Comparison of ENCODE assay signal across 8 mouse cellular contexts in the genomic region with DNA sequence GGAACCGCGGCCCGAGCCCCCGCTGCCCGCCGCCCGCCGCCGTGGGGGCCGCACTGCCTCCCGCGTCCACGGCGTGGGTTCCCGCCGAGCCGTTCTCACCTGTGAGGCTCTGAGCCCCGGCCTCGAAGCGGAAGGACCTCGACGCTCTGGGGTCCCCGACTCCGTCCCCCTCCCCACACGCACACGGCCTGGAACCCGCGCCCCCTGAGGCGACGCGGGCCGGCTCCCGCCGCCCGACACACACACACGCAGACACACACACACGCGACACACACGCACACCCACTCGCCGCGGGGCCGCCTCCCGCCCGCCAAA. TPM values are rescaled to one million over a fixed set of nuclear protein-coding genes. Genes with fewer than 3 reads are reported as not detected.
DNase-seq lines count a peak whose midpoint lies in the region; ATAC-seq and TF ChIP-seq lines count a peak whose summit lies in the region.

No protein-coding gene starts in this region.

- H3K9ac ChIP-seq in kidney, embryonic 14.5 days (ENCODE audit: low read depth, low read length) = peak overlapping the region; percentile 99
- peak overlapping the region; percentile 97 for H3K9ac ChIP-seq in forebrain, postnatal 0 days
- peak overlapping the region; percentile 90 for H3K9ac ChIP-seq in midbrain, embryonic 11.5 days (ENCODE audit: low read length)

- peak; percentile 44 for ATAC-seq in kidney, embryonic 14.5 days (ENCODE audit: low FRiP score, low TSS enrichment)
- ATAC-seq in forebrain, postnatal 0 days = peak; percentile 42
- peak; percentile 47 for ATAC-seq in midbrain, embryonic 11.5 days (ENCODE audit: low FRiP score)

- peak overlapping the region; percentile 99 for H3K27ac ChIP-seq in kidney, embryonic 14.5 days (ENCODE audit: low read depth, low read length)
- peak overlapping the region; percentile 99 for H3K27ac ChIP-seq in forebrain, postnatal 0 days (ENCODE audit: low read depth, low read length)
- peak overlapping the region; percentile 98 for H3K27ac ChIP-seq in midbrain, embryonic 11.5 days (ENCODE audit: low read depth, low read length)

- peak overlapping the region; percentile 74 for H3K4me3 ChIP-seq in kidney, embryonic 14.5 days (ENCODE audit: low read length)
- H3K4me3 ChIP-seq in forebrain, postnatal 0 days (ENCODE audit: low read depth, low read length) = peak overlapping the region; percentile 93
- peak overlapping the region; percentile 77 for H3K4me3 ChIP-seq in midbrain, embryonic 11.5 days (ENCODE audit: low read depth, low read length)

- no peaks in the 10 kb centered on the region for H3K36me3 ChIP-seq in kidney, embryonic 14.5 days (ENCODE audit: control insufficient read depth, insufficient read depth, low read length)
- H3K36me3 ChIP-seq in forebrain, postnatal 0 days (ENCODE audit: insufficient read depth) = no peaks in the 10 kb centered on the region
- H3K36me3 ChIP-seq in midbrain, embryonic 11.5 days (ENCODE audit: control insufficient read depth, insufficient read depth, low read length) = no peaks in the 10 kb centered on the region

- no peak for DNase-seq in kidney, postnatal 14 days
- peak; percentile 41 for DNase-seq in NIH3T3 (ENCODE audit: low read depth)
- DNase-seq in forebrain, postnatal 0 days = no peak
- DNase-seq in midbrain, embryonic 11.5 days (ENCODE audit: low spot score, missing footprints) = no peak
- DNase-seq in embryo, embryonic 10 days (ENCODE audit: low spot score) = no peak
- DNase-seq in yolk sac, embryonic 10.5 days (ENCODE audit: low spot score) = no peak
- no peak for DNase-seq in cerebellum, adult 11-12 months

- no peak for TF ChIP-seq CTCF in forebrain, postnatal 0 days (IDR thresholded peaks at IDR 0.05; ENCODE audit: low read depth)

- no peaks in the 10 kb centered on the region for H3K9me3 ChIP-seq in kidney, embryonic 14.5 days (ENCODE audit: control insufficient read depth, low read length)
- H3K9me3 ChIP-seq in forebrain, postnatal 0 days (ENCODE audit: low read length) = no peaks in the 10 kb centered on the region
- H3K9me3 ChIP-seq in midbrain, embryonic 11.5 days (ENCODE audit: control insufficient read depth, low read length) = no peaks in the 10 kb centered on the region

- under 1% methylated on average over 33 of the region's 45 CpGs for WGBS in kidney, embryonic 14.5 days
- WGBS in forebrain, postnatal 0 days = under 1% methylated on average over 35 of the region's 45 CpGs
- WGBS in midbrain, embryonic 11.5 days = under 1% methylated on average over 45 of the region's 45 CpGs

- H3K4me1 ChIP-seq in kidney, embryonic 14.5 days (ENCODE audit: control insufficient read depth, insufficient read depth, low read length) = peaks cover 16% of the 10 kb centered on the region
- peaks cover 4% of the 10 kb centered on the region for H3K4me1 ChIP-seq in forebrain, postnatal 0 days (ENCODE audit: insufficient read depth)
- peaks cover 9% of the 10 kb centered on the region; the same call in 1 of the 2 replicates for H3K4me1 ChIP-seq in midbrain, embryonic 11.5 days (ENCODE audit: control insufficient read depth, insufficient read depth, low read length)

- H3K4me2 ChIP-seq in kidney, embryonic 14.5 days (replicated peaks; ENCODE audit: low read depth, low read length) = peak overlapping the region; percentile 76
- H3K4me2 ChIP-seq in forebrain, postnatal 0 days (ENCODE audit: low read depth) = peak overlapping the region; percentile 72
- H3K4me2 ChIP-seq in midbrain, embryonic 11.5 days = peak overlapping the region; percentile 85

- H3K27me3 ChIP-seq in kidney, embryonic 14.5 days (ENCODE audit: control insufficient read depth, insufficient read depth, low read length) = no peaks in the 10 kb centered on the region
- no peaks in the 10 kb centered on the region for H3K27me3 ChIP-seq in forebrain, postnatal 0 days (ENCODE audit: insufficient read depth, low read length)
- H3K27me3 ChIP-seq in midbrain, embryonic 11.5 days (ENCODE audit: control insufficient read depth, insufficient read depth, low read length) = no peaks in the 10 kb centered on the region

RNA-seq across cellular contexts. Expression of a gene that starts 2.8 kb away (rescaled TPM):
- polyA plus RNA-seq in kidney, embryonic 14.5 days (2014; fragmentation: Nextera tagmentation; extraction: Ambion mirVana) = 27.7 and 33.8 TPM in 2 replicates
- total RNA-seq in forebrain, postnatal 0 days (2014; rRNA removed) = 22.6 and 24.0 TPM in 2 replicates
- polyA plus RNA-seq in forebrain, postnatal 0 days (2015; fragmentation: Nextera tagmentation; extraction: Ambion mirVana) = 8.3 and 16.2 TPM in 2 replicates
- 9.1 and 10.6 TPM in 2 replicates for polyA plus RNA-seq in midbrain, embryonic 11.5 days (2014; fragmentation: Nextera tagmentation; extraction: Ambion mirVana)

RNA-seq across cellular contexts. Expression of a gene that starts 48.1 kb away (rescaled TPM):
- 29.7 and 32.6 TPM in 2 replicates for polyA plus RNA-seq in kidney, embryonic 14.5 days (2014; fragmentation: Nextera tagmentation; extraction: Ambion mirVana)
- 14.8 and 21.8 TPM in 2 replicates for total RNA-seq in forebrain, postnatal 0 days (2014; rRNA removed)
- polyA plus RNA-seq in forebrain, postnatal 0 days (2015; fragmentation: Nextera tagmentation; extraction: Ambion mirVana) = 10.9 and 11.8 TPM in 2 replicates
- 22.4 and 26.3 TPM in 2 replicates for polyA plus RNA-seq in midbrain, embryonic 11.5 days (2014; fragmentation: Nextera tagmentation; extraction: Ambion mirVana)
